Mouse (Mus musculus): ENCODE results near the gene Tfe3.
"Not testable (repeated sequence)": the region's sequence is repeated elsewhere in the genome, so short reads cannot be mapped to it uniquely, and the experiment has no call there.

Tfe3 gene

DNA sequence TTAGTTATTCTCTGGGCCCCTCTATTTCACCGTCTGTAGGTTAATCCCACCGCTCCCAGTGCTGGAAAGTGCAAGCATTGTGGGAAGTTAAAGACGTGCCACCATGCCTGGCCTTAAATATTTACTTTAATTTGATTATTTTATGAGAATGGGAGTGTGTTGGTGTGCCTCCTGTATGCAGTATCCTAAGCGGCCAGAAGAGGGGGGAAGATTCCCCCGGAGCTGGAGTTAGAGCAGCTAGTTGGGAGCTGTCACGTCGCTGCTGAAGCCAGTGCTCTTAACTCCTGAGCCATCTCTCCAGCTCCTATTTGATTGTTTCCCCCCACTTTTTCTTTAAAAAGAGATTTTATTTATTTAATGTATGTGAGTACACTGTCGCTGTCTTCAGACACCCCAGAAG lies 52.7 kb downstream of the Tfe3 start:
- not testable (repeated sequence) for ATAC-seq (ENCODE audit: low TSS enrichment)

DNA sequence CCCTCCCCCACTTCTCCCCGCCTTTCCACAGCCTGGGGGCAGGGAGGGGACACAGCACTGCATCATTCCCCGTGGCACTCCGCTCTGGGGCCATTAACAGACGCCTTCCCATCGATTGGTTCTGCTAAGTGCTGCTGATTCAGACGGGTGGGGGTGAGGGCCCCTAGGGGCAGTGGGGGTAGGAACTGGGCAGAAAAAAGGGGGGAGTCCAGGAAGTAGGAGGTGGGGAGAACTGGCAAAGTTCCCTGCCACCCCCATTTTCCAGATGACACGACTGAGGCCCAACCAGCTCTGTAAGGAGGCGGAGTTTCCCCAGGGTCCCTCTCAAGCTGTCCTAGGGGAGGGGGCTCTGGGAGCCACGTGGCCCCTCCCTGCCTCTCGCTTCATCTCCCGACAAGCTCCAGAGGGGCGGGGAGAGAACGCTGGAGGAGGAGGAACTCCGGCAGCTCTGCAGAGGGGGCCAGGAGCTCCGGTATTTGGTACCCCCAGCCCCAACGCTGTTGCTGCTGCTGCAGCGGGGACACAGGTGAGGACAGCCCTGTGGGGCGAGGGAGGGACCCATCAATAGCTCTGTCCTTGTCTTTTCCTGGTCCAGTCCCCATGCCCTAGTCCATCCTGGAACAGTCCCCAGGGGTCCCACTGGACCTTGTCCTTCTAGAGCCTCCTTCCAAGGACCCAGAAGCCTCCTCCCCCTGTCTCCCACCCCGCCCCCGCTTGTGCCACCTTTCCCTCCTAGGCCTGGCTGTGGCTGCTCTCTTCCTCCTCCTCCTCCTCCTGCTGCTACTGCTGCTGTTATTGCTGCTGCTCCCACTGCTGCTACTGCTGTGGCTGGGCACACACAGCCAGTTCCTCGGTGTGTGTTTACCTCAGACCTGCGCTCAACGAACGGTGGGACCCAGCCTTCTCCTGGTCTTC lies 59.8 kb downstream of the Tfe3 start, which contains the start of gene Kcnd1:
Gene Kcnd1, plus strand, starts transcription at position 425 of the 915 bp plus-strand sequence.
- peak; percentile 73 for ATAC-seq (ENCODE audit: low TSS enrichment)

Measured in frontal cortex, adult (tissue).